Mouse (Mus musculus) left cerebral cortex, adult 11 months (tissue): Measurements from ENCODE around the gene Snx9.
A peak's percentile ranks its signal among the peaks of the same experiment; 100 is the strongest.

Experiments used
- DNase-seq: peaks from one replicate; pipeline ENCODE4 v3.0.0; 2022; ENCODE audit warnings: low spot score

Gene Snx9

DNA sequence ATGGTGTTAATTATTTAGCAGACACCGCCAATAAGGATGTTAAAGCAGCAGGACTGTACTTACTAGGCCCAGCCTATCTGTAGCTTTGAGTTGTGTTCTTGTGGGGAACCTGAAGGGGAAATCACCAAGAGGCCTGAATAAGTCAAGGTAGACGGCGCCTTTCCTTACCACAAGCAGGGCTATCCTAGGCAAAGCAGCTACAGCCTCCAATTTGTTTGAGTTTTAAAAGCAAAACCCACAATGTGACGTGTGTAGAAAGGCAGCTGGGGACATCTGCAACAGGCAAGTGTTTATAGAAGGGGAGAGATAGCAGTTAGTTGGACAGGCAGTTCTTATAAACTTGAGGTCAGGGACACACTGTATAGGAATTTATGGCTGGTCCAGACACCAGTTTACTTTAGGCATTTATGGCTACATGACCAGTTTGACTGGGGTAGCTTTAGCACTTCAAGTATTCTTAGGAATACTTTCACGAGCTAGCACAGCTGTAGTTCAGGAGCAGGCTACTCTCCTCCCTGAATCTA lies 129.2 kb downstream of the Snx9 start:
- no peak for DNase-seq

DNA sequence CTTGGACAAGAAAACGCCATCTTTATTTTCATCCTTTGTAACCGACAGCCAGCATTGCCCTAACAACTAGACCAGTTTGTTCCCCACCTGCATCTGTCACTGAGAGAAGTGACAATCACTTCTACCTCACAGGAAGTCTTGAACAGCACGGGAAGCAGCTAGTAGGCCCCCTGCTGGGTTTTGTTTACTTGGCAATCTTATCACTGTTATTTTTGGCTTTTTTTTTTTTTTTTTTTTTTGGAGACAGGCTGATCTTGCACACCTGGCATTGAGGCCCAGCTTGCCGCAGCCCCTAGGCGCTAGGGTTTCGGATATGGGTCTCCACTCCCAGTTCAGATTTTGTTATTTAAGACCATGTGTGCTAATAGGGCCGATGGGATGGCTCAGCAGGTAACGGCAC lies 132.4 kb downstream of the Snx9 start:
- no peak for DNase-seq

GRCm38 (mm10) chr17:5975099-5975977 lies 134.2 kb downstream of the Snx9 start:
- peak; percentile 80 for DNase-seq

GRCm38 (mm10) chr17:5976221-5977055 lies 135.3 kb downstream of the Snx9 start:
- no peak for DNase-seq

DNA sequence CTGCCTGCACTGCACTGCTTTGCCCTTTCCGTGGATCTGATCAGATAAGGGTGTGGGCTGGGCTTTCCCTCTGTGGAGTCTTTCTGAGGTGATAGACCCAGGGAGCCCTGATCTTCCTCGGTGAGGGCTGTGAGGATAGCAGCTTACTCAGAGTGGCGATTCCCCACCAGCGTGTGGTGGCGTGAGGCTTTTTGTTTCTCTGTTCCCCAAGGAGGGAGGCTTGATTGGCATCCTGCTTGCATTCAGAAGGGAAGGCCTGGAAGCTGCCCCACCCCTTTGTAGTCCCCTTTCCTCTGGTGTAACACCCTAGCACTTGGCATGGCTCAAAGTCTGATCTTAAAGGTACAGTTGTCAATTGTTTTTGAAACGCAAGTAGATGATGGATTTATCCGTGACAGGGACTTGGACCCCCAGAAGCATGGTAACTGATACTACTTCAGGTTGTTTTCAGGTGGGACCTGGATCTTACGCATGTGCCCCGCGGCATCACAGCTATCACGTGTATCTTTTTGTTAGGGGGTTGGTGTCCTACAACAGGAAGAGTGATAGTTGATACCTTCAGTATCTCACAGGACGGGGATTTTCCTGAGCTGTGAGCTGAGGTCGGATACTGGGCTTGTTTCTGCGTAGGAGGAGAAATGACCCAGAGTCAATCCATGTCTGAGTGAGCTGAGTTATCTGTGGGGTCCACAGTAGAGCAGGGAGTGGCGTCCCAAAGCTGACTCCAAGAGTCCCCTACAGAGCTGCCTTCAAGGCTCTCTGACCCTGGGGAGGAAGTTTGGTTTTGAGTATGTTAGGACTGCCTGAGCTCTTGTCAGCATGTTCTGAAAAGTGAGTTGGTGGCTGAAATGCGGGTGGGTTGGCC lies 136.2 kb downstream of the Snx9 start:
- no peak for DNase-seq

GRCm38 (mm10) chr17:5977921-5978504 lies 136.9 kb downstream of the Snx9 start:
- DNase-seq = no peak

GRCm38 (mm10) chr17:5978505-5979077 lies 137.5 kb downstream of the Snx9 start:
- no peak for DNase-seq

- no peak for DNase-seq
Measured at GRCm38 (mm10) chr17:5980860-5981259, 139.7 kb downstream of the Snx9 start.
